Mouse (Mus musculus) induced T-regulatory cell, adult 2 months (primary cell): Measurements from ENCODE around the gene Bloc1s2.

Experiments used
- DNase-seq: peaks from one replicate; pipeline ENCODE4 v3.0.0-alpha.2; 2012; ENCODE audit warnings: low read depth

The Bloc1s2 gene

GRCm38 (mm10) chr19:44145702-44146567, at the start of gene Bloc1s2:
Gene Bloc1s2, minus strand, starts transcription at chr19:44146446.
- peak; percentile 93 for DNase-seq

DNA sequence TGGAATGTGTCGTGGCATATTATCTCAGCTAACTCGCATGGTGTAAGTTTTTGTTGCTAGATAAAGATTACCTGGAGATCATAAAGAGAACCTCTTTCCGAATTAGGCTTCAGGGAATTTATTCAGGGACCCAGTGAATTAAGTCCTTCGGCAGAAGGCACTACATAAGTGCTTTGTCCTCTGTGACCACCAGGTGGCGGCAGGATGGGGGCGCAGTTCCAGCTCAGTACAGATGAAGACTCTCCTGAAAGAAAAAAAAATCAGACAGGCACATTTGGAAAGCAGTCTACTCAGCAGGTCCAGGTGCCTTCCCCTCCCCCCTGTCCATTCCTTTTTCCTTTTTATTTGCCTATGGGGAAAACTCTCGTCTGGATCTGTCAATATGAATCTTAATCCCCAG, 48.9 kb upstream of the Bloc1s2 start:
- DNase-seq, result peak; percentile 71

DNA sequence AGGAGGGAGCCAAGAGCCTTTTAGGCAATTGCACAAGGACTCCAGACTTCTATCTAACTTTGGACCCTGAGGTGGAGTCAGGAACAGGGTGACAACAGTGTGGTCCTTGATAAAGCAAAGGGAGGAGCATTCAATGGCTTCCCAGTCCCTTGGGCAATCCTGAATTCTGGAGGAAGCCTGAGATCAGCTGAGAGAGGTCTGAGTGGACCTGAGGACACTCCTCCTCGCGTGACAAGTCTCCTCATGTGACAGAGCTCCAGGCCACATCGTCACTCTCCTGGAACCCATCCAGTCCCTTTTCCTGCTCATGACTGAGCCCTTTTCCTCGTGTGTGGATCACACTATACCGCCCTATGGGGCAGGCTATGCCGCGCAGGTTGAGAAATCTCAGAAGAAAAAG, 47.7 kb upstream of the Bloc1s2 start:
- no peak for DNase-seq

DNA sequence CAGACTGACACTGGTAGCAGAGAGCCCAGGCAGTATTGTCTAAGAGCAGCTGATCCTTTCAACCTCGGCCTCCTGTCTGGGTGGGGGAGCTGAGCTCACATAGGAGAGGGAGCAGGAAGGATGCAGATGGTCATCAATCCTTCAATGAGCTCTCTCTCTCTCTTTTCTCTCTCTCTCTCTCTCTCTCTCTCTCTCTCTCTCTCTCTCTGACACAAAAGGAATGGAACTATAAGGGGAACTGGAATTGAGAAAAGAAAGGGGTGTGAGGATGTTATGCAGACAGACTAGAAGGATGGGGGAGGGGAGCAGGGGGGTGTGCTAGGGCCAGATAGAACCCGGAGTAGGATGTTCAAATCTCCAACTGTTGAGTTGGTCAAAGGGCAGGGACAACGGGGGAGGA, 46.1 kb upstream of the Bloc1s2 start, which contains the start of gene Pkd2l1:
Gene Pkd2l1 (minus strand): TSS at position 101 of the 400 bp plus-strand sequence.
- DNase-seq, result no peak

DNA sequence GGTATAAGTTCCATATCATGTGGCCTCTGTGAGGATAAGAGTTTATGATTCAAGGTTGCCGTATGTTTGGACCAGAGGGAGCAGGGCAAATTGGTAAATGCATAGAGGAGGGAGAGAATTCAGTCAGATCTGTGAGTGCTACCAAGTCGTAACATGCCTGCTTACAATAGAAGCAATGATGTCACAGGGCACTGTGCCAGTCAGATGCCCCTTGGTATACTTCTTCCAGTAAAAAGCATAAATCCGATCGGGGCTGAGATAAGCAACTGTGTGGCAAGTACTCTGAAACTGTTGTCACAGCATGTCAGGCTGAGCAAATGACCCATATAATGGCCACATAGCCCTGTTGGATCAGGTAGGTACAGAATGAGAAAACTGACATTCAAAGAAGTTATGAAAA, 42.8 kb upstream of the Bloc1s2 start:
- no peak for DNase-seq

DNA sequence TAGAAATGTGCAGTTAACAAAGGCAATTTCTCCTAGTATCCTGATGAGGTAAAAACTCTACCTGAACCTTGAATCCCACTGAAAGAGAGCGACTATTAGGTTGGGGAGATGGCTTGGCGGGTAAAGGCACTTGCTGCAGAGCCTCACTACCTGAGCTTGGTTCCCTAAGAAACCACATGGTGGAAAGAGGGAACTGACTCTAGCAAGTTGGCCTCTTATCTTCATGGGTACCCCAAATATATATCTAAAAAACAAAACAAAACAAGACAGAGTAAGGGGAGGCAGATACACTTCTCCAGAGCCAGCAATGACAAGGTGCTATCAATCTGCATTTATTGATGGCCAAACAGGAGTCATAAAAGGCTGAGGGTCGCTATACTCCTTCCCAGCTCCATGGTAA, 37.7 kb upstream of the Bloc1s2 start:
- DNase-seq, result no peak

GRCm38 (mm10) chr19:44180502-44180901, 34.3 kb upstream of the Bloc1s2 start:
- no peak for DNase-seq

DNA sequence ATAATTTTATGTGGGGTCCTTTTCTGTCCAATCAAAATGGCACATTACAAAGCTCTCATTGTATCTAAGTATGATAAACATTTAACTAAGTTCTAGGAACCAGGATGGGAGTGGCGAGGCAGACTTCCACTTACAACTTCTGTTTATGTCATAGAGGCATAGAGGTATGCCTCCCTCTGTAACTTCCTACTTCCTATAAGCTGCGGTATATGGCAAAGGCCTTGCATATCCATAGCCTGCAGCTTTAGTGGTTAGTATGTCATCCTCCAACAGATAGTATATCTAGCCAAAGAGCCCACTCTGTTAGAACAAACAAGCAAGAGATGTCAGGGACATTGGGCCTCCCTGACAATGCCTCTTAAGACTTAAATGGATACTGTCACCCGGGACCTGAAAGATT, 30.5 kb upstream of the Bloc1s2 start:
- DNase-seq, result no peak

GRCm38 (mm10) chr19:44174835-44175234, 28.6 kb upstream of the Bloc1s2 start:
- DNase-seq, result no peak

DNA sequence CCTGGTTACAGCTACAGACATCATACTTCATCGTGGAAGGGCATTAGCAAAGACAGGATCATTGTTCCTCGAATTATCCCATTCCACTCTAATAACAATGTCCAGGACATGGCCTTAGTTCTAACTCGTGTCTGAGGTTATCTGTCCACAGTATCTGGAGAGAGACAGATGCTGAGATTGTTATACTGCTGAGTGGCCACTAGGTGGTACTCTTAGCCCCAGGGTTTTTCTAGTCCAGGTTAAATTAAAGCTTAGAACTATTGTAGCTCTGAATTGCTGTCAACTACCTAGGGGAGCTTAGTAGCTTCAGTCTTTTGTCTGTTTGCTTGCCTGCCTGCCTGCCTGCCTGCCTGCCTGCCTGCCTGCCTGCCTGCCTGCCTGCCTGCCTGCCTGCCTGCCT, 15.3 kb upstream of the Bloc1s2 start:
- peak; percentile 48 for DNase-seq

DNA sequence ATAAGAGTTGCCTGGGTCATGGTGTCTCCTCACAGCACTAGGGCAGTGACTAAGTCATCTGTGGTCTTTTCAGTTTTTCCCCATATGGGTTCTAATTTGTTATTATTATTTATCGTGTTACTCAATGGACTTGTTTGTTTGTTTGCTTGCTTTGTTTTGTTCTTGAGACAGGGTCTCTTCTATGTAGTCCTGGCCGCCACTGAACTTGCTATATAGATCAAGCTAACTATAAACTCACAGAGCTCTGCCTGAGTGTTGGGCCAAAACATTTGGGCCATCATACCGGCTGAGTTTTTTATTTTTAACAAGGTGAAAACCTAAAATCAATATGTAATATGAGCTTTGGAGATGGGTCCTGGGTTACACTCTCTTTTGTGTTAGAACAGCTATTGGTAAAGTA, 13.1 kb upstream of the Bloc1s2 start:
- no peak for DNase-seq

GRCm38 (mm10) chr19:44157005-44157404, 10.8 kb upstream of the Bloc1s2 start:
- no peak for DNase-seq

DNA sequence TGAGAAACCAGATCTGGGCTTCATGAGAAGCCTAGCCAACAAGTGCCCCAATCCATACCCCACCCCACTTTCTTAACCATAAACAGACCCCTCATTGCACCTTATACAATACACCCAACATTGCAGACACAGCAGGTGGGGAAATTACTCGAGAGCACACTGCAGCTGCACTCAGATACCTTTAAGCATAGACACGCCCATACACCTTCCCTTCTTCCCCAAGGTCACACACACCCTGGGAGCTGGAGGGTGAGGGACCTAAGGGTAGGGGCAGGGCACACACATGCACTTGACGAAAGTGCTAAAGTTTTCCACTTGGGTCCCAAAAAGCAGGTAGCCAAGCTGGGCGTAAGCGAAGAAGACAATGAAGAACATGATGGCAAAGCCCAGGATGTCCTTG, 7.5 kb upstream of the Bloc1s2 start:
- no peak for DNase-seq

GRCm38 (mm10) chr19:44148991-44149390, 2.7 kb upstream of the Bloc1s2 start:
- no peak for DNase-seq

- peak; percentile 59 for DNase-seq
Observed at GRCm38 (mm10) chr19:44148345-44148744, 2.1 kb upstream of the Bloc1s2 start.

- DNase-seq, result peak; percentile 19
Observed at GRCm38 (mm10) chr19:44146951-44147350, 705 bp upstream of the Bloc1s2 start.

DNA sequence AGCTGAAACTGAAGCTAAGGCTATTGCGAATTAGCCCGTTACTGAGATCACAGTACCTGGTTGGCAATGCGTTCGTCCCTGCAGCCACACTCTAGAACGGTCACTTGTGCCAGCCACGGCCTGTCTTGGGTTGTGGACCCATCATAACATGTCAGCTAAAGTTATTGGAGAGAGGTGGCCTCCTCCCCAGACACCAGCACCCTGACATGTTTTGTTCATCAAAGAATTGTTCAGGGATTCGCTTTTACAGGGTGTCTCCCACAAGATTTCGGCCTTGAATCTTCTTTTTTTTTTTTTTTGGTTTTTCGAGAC, 278 bp upstream of the Bloc1s2 start:
- DNase-seq, result no peak

GRCm38 (mm10) chr19:44144366-44144765, 1.9 kb downstream of the Bloc1s2 start:
- no peak for DNase-seq

DNA sequence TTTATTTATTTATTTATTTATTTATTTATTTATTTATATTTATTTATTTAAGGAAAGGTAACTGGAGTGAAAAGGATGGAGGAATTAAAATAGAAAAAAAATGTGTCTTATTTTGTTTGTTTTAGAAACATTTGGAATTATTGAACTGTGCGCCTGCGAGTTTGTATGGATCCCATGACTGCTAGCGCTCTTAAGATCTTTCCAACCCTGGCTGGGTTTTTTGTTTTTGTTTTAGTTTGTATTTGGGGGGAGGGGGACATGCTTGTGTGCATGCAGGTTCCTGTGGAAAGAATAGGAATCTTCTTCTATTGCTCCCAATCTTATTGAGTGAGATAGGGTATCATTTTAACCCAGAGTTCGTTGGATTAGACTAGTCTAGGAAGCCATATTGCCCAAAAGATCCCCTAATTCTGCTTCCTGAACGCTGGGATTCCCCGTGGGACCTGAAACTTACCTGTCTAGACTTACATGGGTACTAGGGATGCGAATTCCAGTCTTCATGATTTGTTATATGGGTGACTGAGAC, 10.2 kb downstream of the Bloc1s2 start:
- DNase-seq, result no peak

DNA sequence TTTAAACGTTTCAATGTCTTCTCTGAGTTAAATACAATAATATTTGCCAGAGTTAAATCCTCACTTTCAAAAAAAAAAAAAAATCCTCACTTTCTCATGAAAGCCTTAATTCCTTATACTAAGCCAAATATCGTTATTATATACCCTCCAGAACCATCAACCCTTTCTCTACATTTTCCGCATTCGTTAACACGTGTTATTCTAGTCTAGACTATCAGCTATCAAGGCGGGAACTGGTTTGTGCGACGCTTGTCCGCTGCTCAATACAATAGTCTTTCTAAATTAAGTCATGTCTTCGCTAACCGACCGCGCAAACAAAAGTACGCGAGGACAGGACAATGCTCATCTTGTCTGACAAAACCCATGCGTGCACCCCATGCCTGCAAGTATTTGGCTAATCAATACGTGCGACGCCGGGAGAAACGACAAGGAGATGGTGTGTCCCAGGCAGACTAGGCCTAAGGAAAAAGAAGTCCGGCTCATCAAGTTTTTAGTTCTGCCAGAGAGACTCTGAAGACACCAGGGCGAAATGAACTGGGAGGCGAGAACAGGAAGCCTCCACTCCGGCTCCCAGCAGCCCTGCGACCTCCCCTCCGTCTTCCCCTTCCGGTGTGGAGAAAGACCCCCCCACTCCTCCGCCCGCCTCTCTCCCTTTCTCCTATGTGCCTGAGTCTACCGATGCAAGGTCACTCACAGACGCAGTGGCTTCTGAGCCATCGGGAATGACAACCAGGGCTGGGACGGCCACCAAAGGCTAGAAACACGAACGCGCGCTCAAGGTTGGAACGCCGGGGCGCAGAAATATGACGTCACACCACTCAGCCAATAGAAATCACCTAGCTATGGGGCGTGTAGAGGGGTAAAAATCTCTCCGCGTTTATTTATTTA, 10.9 kb downstream of the Bloc1s2 start, which contains the start of gene Cwf19l1:
Gene Cwf19l1 (minus strand): TSS at position 805 of the 888 bp plus-strand sequence.
- DNase-seq, result peak; percentile 94

DNA sequence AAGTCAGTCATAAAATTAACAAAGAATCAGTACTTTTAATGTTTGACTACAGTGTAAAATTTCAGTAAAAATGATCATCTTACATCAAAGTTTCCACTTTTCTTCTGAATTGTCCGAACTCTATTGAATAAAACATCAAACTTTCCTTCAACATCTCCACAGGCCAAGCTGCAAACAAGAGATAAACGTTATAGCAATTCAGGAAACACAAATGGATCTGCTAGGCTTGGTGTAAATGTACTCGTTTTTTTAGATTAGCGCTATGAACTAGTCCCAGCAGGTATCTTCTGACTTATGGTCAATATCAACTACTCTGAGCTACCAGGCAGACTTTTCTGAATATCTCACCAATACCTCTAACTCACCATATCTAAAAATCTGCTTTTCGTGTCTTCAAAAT, 13.3 kb downstream of the Bloc1s2 start:
- no peak for DNase-seq

- no peak for DNase-seq
Observed at GRCm38 (mm10) chr19:44128560-44128959, 17.7 kb downstream of the Bloc1s2 start.
